Mouse (Mus musculus) stomach, embryonic 14.5 days (tissue): Measurements from ENCODE around the gene D17H6S53E. TPM values are rescaled to one million over a fixed set of nuclear protein-coding genes. Genes with fewer than 3 reads are reported as not detected.

Experiments used
- ATAC-seq: fragments of 200-750 bp; cut with Nextera tagmentation; 2 replicates; pipeline ENCODE4 v1.8.0; 2017; ENCODE audit warnings: low read depth, moderate TSS enrichment; ENCODE audit not compliant: insufficient number of reproducible peaks, insufficient read depth, low FRiP score
- H3K27ac ChIP-seq: fragments of 300-500 bp; sonication (generic); 2 replicates; pipeline ENCODE4 v1.5.1; 2014; ENCODE audit warnings: mild to moderate bottlenecking, low read length, moderate library complexity, mixed read lengths
- H3K27me3 ChIP-seq: fragments of 300-500 bp; sonication (generic); 2 replicates; pipeline ENCODE4 v1.6.1; 2014; ENCODE audit warnings: low read length, control low read depth, mixed read lengths; ENCODE audit not compliant: control insufficient read depth, insufficient read depth
- H3K36me3 ChIP-seq: fragments of 300-500 bp; sonication (generic); 2 replicates; pipeline ENCODE4 v1.6.1; 2014; ENCODE audit warnings: mild to moderate bottlenecking, control low read depth, low read length, moderate library complexity, mixed read lengths; ENCODE audit not compliant: control insufficient read depth, insufficient read depth
- H3K4me1 ChIP-seq: fragments of 300-500 bp; sonication (generic); 2 replicates; pipeline ENCODE4 v1.6.1; 2014; ENCODE audit warnings: low read length, control low read depth, mixed read lengths; ENCODE audit not compliant: control insufficient read depth, insufficient read depth
- H3K4me2 ChIP-seq: fragments of 300-500 bp; sonication (generic); replicated peaks from 2 replicates; pipeline ENCODE4 v1.6.1; 2014; ENCODE audit warnings: low read depth, low read length, control low read depth
- H3K4me3 ChIP-seq: fragments of 300-500 bp; sonication (generic); 2 replicates; pipeline ENCODE4 v1.5.1; 2014; ENCODE audit warnings: low read depth, low read length, control low read depth
- H3K9ac ChIP-seq: fragments of 300-500 bp; sonication (generic); replicated peaks from 2 replicates; pipeline ENCODE4 v1.6.1; 2014; ENCODE audit warnings: low read depth, mild to moderate bottlenecking, control low read depth, low read length, moderate library complexity, mixed read lengths
- H3K9me3 ChIP-seq: fragments of 300-500 bp; sonication (generic); 2 replicates; pipeline ENCODE4 v1.6.1; 2016; ENCODE audit warnings: low read depth, low read length, control low read depth; ENCODE audit not compliant: control insufficient read depth
- WGBS: fragments of 180-500 bp; shearing (Covaris S2); extraction: QIAGEN DNeasy Blood & Tissue Kit; methylation state at CpG from one replicate; pipeline ENCODE4 v1.1.7; 2014; 5-methylcytosine and 5-hydroxymethylcytosine counted together
- polyA plus RNA-seq: library from polyadenylated mRNA; unstranded; fragments of >200 nt; fragmentation: Nextera tagmentation; extraction: Ambion mirVana; gene quantifications from 2 replicates; pipeline ENCODE4 v1.2.1, GENCODE M21; 2014

The D17H6S53E gene
- polyA plus RNA-seq, 1 experiment from 2014 or later: 13.3 TPM

DNA sequence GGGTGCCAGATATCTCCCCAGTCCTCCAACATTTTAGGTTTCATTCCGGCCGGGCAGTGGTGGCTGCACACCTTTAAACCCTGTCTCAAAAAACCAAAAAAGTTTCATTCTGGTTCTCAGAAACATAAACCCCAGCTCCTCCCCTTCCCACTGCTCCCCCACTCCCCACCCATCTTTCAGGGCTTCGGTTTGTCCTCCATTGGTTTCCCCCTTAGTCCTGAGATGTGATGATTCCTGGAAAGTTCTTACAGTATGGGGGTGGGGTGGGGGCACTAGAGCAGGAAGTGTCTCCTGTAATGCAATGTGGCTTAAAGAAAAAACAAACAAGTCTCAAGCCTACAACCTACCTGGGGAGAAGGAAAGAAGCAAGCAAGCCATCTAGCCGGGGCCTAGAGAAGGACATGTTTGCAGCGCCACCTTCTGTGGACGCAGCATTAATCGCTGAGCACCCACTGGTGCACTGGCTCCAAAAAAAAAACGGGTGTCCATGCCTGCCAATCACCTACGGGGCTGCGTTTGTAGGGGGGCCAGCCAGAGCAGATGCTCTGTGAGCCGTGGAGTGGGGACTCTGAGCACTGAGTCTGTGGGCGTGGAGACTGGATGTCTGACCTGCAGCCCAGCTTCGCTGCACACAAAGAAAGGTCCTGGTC is 20.3 kb upstream of the D17H6S53E start:
- ATAC-seq: no peak
- H3K27ac ChIP-seq: no peak overlapping the region
- H3K4me1 ChIP-seq: 0 out of 2 replicates have a peak, but pooled peaks cover 3% of the 10 kb centered on the region
- H3K9ac ChIP-seq: no peak overlapping the region
- H3K9me3 ChIP-seq: no peaks in the 10 kb centered on the region
- no peak overlapping the region for H3K4me3 ChIP-seq
- 27% methylated on average over 13 of the region's 13 CpGs for WGBS
- peaks cover 23% of the 10 kb centered on the region for H3K36me3 ChIP-seq
- no peak overlapping the region for H3K4me2 ChIP-seq
- H3K27me3 ChIP-seq: no peaks in the 10 kb centered on the region

DNA sequence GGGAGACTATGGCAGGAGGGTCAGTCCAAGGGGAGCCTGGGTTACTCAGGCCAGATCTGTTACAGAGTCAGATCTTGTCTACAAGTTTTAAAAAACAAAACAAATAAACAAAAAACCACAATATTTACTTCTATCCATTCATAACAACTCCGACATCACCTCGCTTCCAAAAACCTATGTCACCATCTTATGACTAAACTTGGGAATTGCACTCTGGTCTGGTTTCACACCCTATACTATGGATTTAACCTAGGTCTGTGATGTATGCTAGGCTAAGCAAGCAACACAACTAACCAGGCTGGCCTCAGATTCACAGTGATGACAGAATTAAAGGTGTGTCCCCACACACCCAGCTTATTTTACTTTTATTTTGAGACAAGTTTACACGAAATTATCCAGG is 19.7 kb upstream of the D17H6S53E start:
- no peaks in the 10 kb centered on the region for H3K27me3 ChIP-seq
- no peaks in the 10 kb centered on the region for H3K9me3 ChIP-seq
- H3K4me3 ChIP-seq: no peak overlapping the region
- ATAC-seq: no peak
- H3K9ac ChIP-seq: no peak overlapping the region
- peaks cover 17% of the 10 kb centered on the region for H3K36me3 ChIP-seq
- 69% methylated on average over 3 of the region's 3 CpGs for WGBS
- H3K4me1 ChIP-seq: 0 out of 2 replicates have a peak, but pooled peaks cover 3% of the 10 kb centered on the region
- H3K27ac ChIP-seq: no peak overlapping the region
- H3K4me2 ChIP-seq: no peak overlapping the region

GRCm38 (mm10) chr17:35108097-35108496 is 18.1 kb upstream of the D17H6S53E start, which contains the start of gene Ly6g5c:
TSS of gene Ly6g5c (plus strand) at chr17:35108279.
- Histone ChIP-seq H3K27ac (no peak within 1 kb of the TSS), H3K4me1 (0 out of 2 replicates have a peak, but pooled peaks cover 3% of the 10 kb centered on the region), H3K9me3 (no peaks in the 10 kb centered on the region), H3K27me3 (no peaks in the 10 kb centered on the region), H3K9ac (no peak within 1 kb of the TSS), H3K4me2 (no peak within 1 kb of the TSS), H3K4me3 (no peak within 1 kb of the TSS), H3K36me3 (peaks cover 1% of the 10 kb centered on the region; the same call in 1 of the 2 replicates)
- 87% methylated on average over 6 of the region's 6 CpGs for WGBS
- ATAC-seq: no peak

GRCm38 (mm10) chr17:35111774-35112173 is 14.4 kb upstream of the D17H6S53E start:
- WGBS: 73% methylated on average over 9 of the region's 9 CpGs
- H3K36me3 ChIP-seq: peaks cover 19% of the 10 kb centered on the region
- H3K27ac ChIP-seq: no peak overlapping the region
- H3K27me3 ChIP-seq: no peaks in the 10 kb centered on the region
- no peaks in the 10 kb centered on the region for H3K4me1 ChIP-seq
- H3K9me3 ChIP-seq: no peaks in the 10 kb centered on the region
- H3K4me2 ChIP-seq: no peak overlapping the region
- no peak for ATAC-seq
- H3K9ac ChIP-seq: no peak overlapping the region
- no peak overlapping the region for H3K4me3 ChIP-seq

DNA sequence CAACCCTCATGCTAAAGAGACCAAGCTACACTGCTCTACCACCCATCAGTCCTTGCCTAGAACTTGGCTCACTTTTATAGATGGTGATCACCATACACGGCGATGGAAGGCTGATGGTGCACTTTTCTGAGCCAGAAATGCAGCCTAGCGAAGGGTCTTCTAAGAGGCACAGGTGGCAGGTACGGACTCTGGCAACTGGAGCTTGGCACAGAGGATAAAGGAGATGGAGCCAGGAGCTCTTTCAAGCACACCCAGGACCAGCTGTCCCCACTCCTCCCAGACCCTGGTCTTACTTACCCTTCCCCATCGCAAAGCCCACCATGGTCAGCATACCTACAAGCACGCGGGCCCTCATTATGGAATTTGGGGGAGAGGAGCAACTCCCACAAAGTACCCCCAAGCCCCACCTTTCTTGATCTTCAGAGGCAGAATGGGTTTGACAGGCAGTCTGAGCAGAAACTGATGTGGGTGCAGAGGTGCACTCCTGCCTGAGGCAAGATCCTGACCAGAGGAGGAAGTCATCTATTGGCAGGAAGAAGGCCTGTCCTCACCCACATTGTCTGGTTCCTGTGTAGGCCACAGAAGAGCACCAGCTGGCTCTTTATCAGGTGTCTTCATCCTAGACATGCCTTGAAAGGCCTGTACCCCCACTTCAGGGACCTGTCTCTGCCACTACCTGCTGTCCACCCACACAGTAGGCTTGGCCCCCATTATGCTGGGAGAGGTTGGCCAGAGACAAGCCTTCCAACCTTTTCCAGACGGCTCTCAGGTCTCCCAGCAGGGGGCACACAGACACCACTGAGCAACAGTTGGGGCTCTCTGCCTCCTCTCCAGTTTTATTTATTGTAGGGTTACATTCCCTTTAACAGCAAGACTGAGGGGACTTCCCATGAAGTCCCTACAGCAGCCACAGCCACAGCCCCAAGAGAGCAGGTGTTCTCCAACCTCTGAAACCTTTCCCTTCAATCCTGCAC is 10.8 kb upstream of the D17H6S53E start, which contains the start of gene Ly6g5b:
Gene Ly6g5b, minus strand, starts transcription at position 383 of the 974 bp plus-strand sequence.
- no peak within 1 kb of the TSS for H3K27ac ChIP-seq
- H3K9me3 ChIP-seq: no peaks in the 10 kb centered on the region
- no peaks in the 10 kb centered on the region for H3K27me3 ChIP-seq
- H3K4me1 ChIP-seq: peaks cover 7% of the 10 kb centered on the region; the same call in 1 of the 2 replicates
- WGBS: 82% methylated on average over 8 of the region's 8 CpGs
- H3K9ac ChIP-seq: no peak within 1 kb of the TSS
- H3K36me3 ChIP-seq: peaks cover 42% of the 10 kb centered on the region
- no peak within 1 kb of the TSS for H3K4me3 ChIP-seq
- no peak for ATAC-seq
- H3K4me2 ChIP-seq: no peak within 1 kb of the TSS

DNA sequence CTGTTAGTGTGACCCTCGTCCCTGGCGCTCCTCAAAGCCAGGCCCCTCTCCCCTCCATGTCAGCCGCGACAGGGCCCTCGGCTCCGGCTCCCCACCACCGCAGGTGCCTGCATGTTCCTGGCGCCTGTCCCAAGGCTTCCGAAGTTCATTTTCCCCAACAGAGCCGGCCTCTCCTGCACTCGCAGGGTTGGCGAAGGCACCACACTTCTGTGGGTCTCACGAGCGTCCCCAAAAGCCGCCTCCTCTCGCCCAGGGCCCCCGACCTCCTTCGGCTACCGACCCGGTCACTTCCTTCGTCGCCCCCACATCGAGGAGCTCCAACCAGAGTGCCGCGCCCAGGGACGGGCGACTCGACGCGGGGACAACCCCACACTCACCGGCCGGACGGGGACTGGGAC is 5.4 kb upstream of the D17H6S53E start:
- Histone ChIP-seq H3K4me1 (peaks cover 12% of the 10 kb centered on the region), H3K4me3 (peak overlapping the region; percentile 69), H3K27ac (no peak overlapping the region), H3K27me3 (no peaks in the 10 kb centered on the region), H3K9me3 (no peaks in the 10 kb centered on the region), H3K36me3 (peaks cover 39% of the 10 kb centered on the region), H3K4me2 (peak overlapping the region; percentile 76), H3K9ac (peak overlapping the region; percentile 71)
- ATAC-seq: no peak; the same call in 1 of the 2 replicates
- under 1% methylated on average over 33 of the region's 33 CpGs for WGBS

DNA sequence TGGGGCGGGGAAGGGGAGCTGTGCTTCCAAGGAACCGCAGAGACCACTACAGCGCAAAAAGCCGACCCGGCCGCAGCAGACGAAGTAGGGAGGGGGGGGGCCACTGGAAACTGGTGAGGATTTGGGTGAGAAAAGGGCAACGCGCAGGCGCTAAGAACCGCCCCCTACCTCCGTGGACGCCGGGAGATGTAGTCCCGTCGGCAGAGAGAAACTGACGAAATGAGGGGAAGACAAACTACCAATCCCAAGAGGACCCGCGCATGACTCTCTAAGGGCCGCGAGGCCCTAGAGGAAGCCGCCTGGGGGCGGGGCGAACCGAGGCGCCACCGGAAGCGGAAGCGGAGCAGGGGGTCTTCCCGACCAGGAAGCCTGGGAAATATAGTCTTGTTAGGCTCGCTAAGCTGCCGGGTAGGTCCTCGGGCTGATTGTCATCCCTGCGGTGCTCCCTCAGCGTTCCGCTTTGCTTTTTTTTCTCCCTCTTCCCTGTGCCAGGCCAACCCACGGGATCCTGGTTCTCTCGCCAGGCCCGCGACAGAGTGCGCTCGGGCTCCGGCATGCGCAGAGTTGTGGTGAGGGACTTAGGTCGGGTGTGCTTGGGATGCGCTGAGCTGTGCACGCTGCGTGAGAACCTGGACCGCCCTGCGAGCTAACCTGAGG is 4.9 kb upstream of the D17H6S53E start, which contains the start of gene Gpank1:
Gene Gpank1, plus strand, starts transcription at position 313 of the 657 bp plus-strand sequence.
- Histone ChIP-seq H3K36me3 (peaks cover 34% of the 10 kb centered on the region), H3K4me3 (peak within 1 kb of the TSS; percentile 69), H3K27me3 (no peaks in the 10 kb centered on the region), H3K27ac (peak within 1 kb of the TSS; percentile 83), H3K9ac (peak within 1 kb of the TSS; percentile 71), H3K4me2 (peak within 1 kb of the TSS; percentile 84), H3K4me1 (peaks cover 13% of the 10 kb centered on the region), H3K9me3 (no peaks in the 10 kb centered on the region)
- ATAC-seq: peak; percentile 98
- under 1% methylated on average over 50 of the region's 50 CpGs for WGBS

GRCm38 (mm10) chr17:35121871-35122303 is 4.3 kb upstream of the D17H6S53E start, which contains the start of gene Csnk2b:
TSS of gene Csnk2b (minus strand) at chr17:35122053.
- peaks cover 30% of the 10 kb centered on the region for H3K36me3 ChIP-seq
- H3K4me2 ChIP-seq: peak within 1 kb of the TSS; percentile 84
- peak within 1 kb of the TSS; percentile 69 for H3K4me3 ChIP-seq
- ATAC-seq: no peak
- H3K27ac ChIP-seq: peak within 1 kb of the TSS; percentile 83
- H3K9me3 ChIP-seq: no peaks in the 10 kb centered on the region
- peaks cover 13% of the 10 kb centered on the region for H3K4me1 ChIP-seq
- WGBS: under 1% methylated on average over 19 of the region's 19 CpGs
- peak within 1 kb of the TSS; percentile 71 for H3K9ac ChIP-seq
- H3K27me3 ChIP-seq: no peaks in the 10 kb centered on the region
